Mouse (Mus musculus): ENCODE data around the gene Scn4a.

Gene Scn4a

DNA sequence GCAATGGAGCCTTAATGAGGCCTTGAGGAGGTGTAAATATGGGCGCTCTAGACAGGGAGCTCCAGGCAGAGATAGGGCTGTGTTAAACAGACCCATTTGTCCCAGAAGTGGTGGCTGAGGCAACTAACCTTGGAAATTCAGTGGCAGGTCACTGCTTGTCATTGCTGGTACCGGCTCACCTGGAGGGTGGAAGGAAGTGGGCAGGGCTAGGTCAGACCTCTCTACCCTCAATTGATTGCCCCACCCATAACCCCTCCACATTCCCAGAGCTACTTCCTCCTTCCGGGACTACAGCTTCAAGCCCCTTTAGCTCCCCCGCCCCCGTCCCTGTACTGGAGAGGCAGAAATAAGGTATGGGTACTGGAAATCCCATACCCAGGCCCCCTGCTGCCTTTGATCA, 39.6 kb downstream of the Scn4a start:
- DNase-seq: no peak

DNA sequence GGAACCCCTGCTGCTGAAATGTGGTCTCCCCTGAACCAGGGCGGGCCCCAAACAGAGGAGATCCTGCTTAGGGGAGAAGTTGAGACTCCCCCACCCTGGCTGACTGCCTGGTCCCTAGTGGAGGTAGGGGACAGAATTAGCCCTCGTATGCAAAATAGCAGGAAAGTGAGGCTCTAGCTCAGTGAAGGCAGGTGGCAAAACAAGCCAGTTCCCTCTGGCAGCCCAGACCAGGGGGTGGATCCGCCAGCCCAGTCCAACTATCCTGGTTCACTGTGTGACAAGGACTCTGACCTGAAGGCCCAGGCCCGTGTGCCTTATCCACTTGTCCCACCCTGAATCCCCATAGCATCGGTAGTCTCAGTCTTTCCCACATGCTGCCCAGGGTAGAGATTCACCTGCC, 43.0 kb downstream of the Scn4a start:
- no peak for DNase-seq

DNA sequence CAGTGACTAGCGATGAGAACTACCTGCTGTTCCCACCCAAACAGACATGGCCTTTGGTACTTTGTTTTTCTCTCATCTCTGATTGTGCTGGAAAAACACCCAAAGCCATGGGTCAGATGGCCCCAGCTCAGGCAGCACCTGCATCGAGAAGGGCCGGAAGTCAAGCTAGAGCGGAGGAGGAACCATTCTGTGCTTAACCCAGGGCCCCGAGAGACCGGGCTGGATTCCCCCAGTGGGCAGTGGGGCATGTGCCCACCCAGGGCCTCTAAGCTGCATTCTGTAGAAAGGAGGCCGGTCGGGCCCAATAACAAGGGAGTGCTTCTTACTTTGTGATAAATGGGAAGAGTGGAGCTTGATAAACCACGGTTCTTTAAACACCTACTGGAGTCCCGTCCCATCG, 44.9 kb downstream of the Scn4a start:
- DNase-seq: no peak

- DNase-seq: no peak
Measured at GRCm38 (mm10) chr11:106307432-106307831, 45.7 kb downstream of the Scn4a start.

DNA sequence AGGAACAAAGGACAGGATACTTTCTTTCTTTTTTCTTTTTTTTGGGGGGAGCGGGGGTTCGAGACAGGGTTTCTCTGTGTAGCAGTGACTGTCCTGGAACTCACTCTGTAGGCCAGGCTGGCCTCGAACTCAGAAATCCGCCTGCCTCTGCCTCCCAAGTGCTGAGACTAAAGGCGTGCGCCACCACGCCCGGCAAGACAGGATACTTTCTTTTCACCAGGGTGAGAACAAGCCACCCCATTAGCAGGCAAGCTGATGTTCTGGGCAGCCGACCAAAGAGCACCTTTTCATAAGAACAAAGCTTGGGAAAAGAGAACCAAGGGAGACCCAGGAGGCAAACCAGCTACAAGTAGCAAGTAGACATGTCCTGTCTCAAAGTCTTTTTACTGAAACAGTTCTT, 46.3 kb downstream of the Scn4a start:
- no peak for DNase-seq

DNA sequence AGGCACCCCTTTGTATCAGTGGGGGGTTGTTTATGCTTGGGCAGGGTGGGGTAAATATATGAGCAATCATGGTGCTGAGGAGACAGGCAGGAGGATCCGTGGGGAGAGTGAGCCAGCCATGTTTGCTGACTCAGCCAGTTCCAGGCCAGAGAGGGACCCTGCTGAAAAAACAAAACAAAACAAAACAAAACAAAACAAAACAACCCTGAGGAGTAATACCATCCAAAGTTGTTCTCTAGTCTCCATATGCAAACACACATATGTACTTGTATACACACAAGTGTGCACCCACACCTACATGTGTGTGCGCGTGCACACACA, 47.1 kb downstream of the Scn4a start:
- DNase-seq: no peak

GRCm38 (mm10) chr11:106305348-106306064, 47.6 kb downstream of the Scn4a start:
- DNase-seq: no peak

- DNase-seq: peak; percentile 64
Measured at GRCm38 (mm10) chr11:106302634-106303033, 50.5 kb downstream of the Scn4a start.

DNA sequence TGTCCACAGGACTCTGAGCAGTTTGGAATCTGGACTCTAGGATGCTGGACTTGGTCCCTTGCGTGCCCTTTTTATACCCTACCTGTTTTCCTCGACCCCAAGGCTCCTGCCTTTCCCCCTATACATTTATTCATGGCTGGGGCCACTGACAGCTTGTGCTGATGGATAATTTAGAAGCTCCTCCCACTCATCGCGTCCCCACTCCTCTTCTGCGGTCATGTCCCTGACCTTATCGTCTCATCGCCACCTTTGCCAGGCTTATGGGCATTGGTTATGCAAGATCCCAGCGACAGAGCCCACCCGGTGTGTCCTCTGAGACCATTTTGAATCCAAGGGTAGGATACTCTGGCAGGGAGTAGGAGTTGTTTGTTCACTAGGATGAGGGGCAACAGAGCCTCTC, 51.3 kb downstream of the Scn4a start, which contains the start of gene Gh:
Gh (minus strand) TSS at position 101 of the 400 bp plus-strand sequence.
- no peak for DNase-seq

DNA sequence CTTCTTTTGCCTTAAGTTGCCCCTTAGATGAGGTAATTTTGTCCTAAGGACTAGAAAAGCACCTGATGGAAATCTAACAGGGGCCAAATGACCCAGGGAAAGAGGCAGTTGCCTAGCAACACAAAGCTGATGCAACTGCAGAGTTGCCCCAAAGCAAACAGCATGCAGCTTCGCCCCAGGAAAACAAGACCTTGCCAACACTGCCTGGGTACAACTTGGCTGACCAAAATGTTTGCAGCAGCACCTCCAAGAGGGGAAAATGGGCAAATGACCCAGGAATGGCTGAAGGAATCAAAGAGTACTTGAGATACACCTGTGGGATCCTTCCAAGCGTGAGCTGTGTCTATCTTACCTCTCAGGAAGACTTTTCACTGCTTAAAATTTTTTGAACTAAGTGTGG, 61.2 kb downstream of the Scn4a start:
- peak; percentile 83 for DNase-seq

GRCm38 (mm10) chr11:106290376-106290775, 62.7 kb downstream of the Scn4a start:
- DNase-seq: peak; percentile 23

GRCm38 (mm10) chr11:106289369-106289768, 63.7 kb downstream of the Scn4a start:
- DNase-seq: peak; percentile 90

GRCm38 (mm10) chr11:106286987-106287386, 66.1 kb downstream of the Scn4a start:
- peak; percentile 84 for DNase-seq

DNA sequence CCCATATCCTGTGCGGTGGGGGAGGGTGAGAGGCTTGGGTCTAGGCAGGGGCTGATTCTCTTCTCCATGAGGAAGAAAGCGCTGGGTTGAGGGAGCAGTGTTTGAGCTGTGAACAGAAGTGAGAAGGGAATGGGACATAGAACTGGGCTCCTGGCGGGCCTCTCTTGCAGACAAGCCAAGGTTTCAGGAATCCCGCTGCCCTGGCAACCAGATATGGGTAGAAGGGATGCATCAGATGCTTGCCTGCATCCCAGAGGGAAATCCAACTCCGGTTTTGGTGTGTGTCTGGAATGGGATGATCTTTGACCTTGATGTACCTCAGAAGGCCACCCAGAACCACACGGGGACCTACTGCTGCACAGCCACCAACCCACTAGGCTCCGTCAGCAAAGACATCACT, 66.9 kb downstream of the Scn4a start:
- DNase-seq: peak; percentile 51

- peak; percentile 35 for DNase-seq
Measured at GRCm38 (mm10) chr11:106284126-106284525, 69.0 kb downstream of the Scn4a start.

- peak; percentile 41 for DNase-seq
Measured at GRCm38 (mm10) chr11:106283371-106283770, 69.7 kb downstream of the Scn4a start.

DNA sequence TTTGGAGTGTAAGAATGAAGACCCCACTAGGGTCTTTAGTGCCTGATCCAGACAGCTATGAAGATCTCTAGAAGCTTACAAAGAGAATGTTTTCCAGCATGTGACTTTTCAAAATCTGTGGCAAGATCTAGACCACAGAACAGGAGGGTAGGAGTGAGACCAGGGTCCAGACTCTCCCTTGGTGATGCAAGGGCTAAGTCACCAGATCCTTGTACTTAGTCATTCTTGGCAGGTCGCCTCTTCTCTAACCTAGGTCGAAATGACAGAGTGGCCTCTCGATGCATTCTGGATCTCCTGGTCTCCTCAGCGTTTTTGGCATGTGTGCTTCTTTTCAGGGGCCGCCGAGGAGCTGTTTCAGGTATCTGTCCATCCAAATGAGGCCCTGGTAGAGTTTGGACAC, 70.6 kb downstream of the Scn4a start:
- no peak for DNase-seq

GRCm38 (mm10) chr11:106276454-106276853, 76.6 kb downstream of the Scn4a start, which contains the start of gene Tcam1:
TSS of gene Tcam1 (plus strand) at chr11:106276672.
- peak; percentile 96 for DNase-seq

GRCm38 (mm10) chr11:106274971-106275411, 78.1 kb downstream of the Scn4a start:
- peak; percentile 35 for DNase-seq

GRCm38 (mm10) chr11:106274374-106274773, 78.7 kb downstream of the Scn4a start:
- no peak for DNase-seq

- no peak for DNase-seq
Measured at GRCm38 (mm10) chr11:106273811-106274210, 79.3 kb downstream of the Scn4a start.

- DNase-seq: no peak
Measured at GRCm38 (mm10) chr11:106273311-106273684, 79.8 kb downstream of the Scn4a start.

DNA sequence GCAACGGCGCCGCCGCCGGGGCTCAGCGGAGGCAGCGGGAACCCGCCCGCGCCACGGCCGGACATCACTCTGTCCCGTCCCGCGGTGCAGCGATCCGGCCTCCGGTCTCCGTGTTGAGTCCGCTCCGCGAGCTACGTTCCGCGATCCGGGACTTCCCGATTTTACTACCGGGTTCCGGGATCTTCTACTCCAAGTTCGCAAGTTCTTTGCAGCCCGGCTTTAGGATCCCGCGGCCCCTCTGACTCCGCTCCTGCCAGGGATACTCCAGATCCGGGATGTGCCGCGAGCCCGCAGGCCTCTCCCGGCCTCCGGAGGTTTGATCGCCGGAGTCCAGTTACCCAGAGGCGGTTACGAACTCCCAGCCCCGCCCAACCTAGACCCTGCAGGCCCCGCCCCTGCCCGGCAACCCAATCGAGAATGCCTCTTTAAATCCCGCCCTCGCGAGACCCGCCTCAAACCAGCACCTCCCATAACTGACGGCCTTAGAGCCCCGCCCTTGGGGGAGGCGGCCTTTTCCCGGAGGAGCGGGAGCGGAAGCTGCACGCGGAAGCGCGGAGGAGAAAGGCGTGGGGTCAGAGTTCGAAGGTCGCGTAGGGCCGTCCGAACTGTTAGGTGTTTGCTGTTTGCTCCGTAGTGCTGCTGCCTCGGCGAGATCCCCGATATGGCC, 80.3 kb downstream of the Scn4a start, which contains the start of gene Smarcd2:
Smarcd2 (minus strand) TSS at position 329 of the 667 bp plus-strand sequence.
- DNase-seq: peak; percentile 98

All from cerebellum, adult 8-10 months (tissue).